Comparison of ENCODE assay signal across 7 mouse cellular contexts in genomic region chr10:24317126-24317836, GRCm38 (mm10).
A peak's percentile ranks its signal among the peaks of the same experiment; 100 is the strongest.
DNase-seq lines count a peak whose midpoint lies in the region; ATAC-seq and TF ChIP-seq lines count a peak whose summit lies in the region.

No protein-coding gene starts in this region.

- no peaks in the 10 kb centered on the region for H3K27me3 ChIP-seq in liver, postnatal 0 days (ENCODE audit: insufficient read depth, low read length)

- 62% methylated on average over 19 of the region's 19 CpGs for WGBS in liver, postnatal 0 days (ENCODE audit: insufficient replicate concordance)

- no peaks in the 10 kb centered on the region for H3K9me3 ChIP-seq in liver, postnatal 0 days (ENCODE audit: low read length)

- TF ChIP-seq CTCF in liver, postnatal 0 days (IDR thresholded peaks at IDR 0.05; ENCODE audit: low read depth), result no peak

- no peak overlapping the region for H3K27ac ChIP-seq in liver, postnatal 0 days (ENCODE audit: low read depth)

- no peak overlapping the region for H3K9ac ChIP-seq in liver, postnatal 0 days (replicated peaks)

- H3K4me3 ChIP-seq in liver, postnatal 0 days (ENCODE audit: low read depth, low read length), result no peak overlapping the region

- peak; percentile 59; the same call in 1 of the 2 replicates for ATAC-seq in liver, postnatal 0 days

- peak; percentile 20 for DNase-seq in NIH3T3 (ENCODE audit: low read depth)
- DNase-seq in adrenal gland, adult 8-10 months, result peak; percentile 28
- DNase-seq in gastrocnemius, adult 18-20 months (ENCODE audit: low spot score), result peak; percentile 66
- DNase-seq in kidney, adult 9 months, result peak; percentile 68
- peak; percentile 78 for DNase-seq in liver, postnatal 0 days
- peak; percentile 71 for DNase-seq in retina, postnatal 1 day
- no peak for DNase-seq in thymus, postnatal 0 days (ENCODE audit: low spot score)

- no peak for TF ChIP-seq EP300 in liver, postnatal 0 days (IDR thresholded peaks at IDR 0.05; ENCODE audit: low read depth)

- H3K4me2 ChIP-seq in liver, postnatal 0 days (ENCODE audit: low read depth, low read length), result no peak overlapping the region

- no peaks in the 10 kb centered on the region for H3K4me1 ChIP-seq in liver, postnatal 0 days (ENCODE audit: insufficient read depth)

- H3K36me3 ChIP-seq in liver, postnatal 0 days (replicated peaks; ENCODE audit: insufficient read depth, low read length), result no peaks in the 10 kb centered on the region
